Mouse (Mus musculus): ENCODE data around the gene Pdk1. TPM values are rescaled to one million over a fixed set of nuclear protein-coding genes. Genes with fewer than 3 reads are reported as not detected.
"Not testable (repeated sequence)": the region's sequence is repeated elsewhere in the genome, so short reads cannot be mapped to it uniquely, and the experiment has no call there.

Gene Pdk1
- polyA plus RNA-seq, 1 experiment = 162 TPM

- Histone ChIP-seq H3K36me3 (ENCODE audit: control insufficient read depth, insufficient read depth, low read length, poor library complexity, severe bottlenecking) (peaks cover 26% of the 10 kb centered on the region), H3K4me3 (ENCODE audit: low read depth, low read length) (no peak overlapping the region), H3K27me3 (ENCODE audit: control insufficient read depth, insufficient read depth, low read length, poor library complexity, severe bottlenecking) (no peaks in the 10 kb centered on the region), H3K9ac (ENCODE audit: low read depth, poor library complexity, severe bottlenecking) (no peak overlapping the region), H3K27ac (ENCODE audit: insufficient read depth, low read length) (no peak overlapping the region), H3K4me1 (ENCODE audit: control insufficient read depth, insufficient read depth, low read length) (no peaks in the 10 kb centered on the region), H3K9me3 (replicated peaks; ENCODE audit: control insufficient read depth, insufficient read depth, low read length, poor library complexity, severe bottlenecking) (no peaks in the 10 kb centered on the region)
- TF ChIP-seq POLR2A (IDR thresholded peaks at IDR 0.05; ENCODE audit: insufficient read depth, low read length) (no peak), CTCF (IDR thresholded peaks at IDR 0.05; ENCODE audit: low read depth, low read length) (no peak), EP300 (IDR thresholded peaks at IDR 0.05; ENCODE audit: insufficient read depth, low read depth, low read length) (no peak)
Observed at GRCm38 (mm10) chr2:71835556-71835955, 37.5 kb upstream of the Pdk1 start.

- H3K4me3 ChIP-seq (ENCODE audit: low read depth, low read length) = no peak overlapping the region
- no peak for TF ChIP-seq POLR2A (IDR thresholded peaks at IDR 0.05; ENCODE audit: insufficient read depth, low read length)
- TF ChIP-seq EP300 (IDR thresholded peaks at IDR 0.05; ENCODE audit: insufficient read depth, low read depth, low read length) = no peak
- no peak for TF ChIP-seq CTCF (IDR thresholded peaks at IDR 0.05; ENCODE audit: low read depth, low read length)
- H3K36me3 ChIP-seq (ENCODE audit: control insufficient read depth, insufficient read depth, low read length, poor library complexity, severe bottlenecking) = peaks cover 30% of the 10 kb centered on the region
- no peaks in the 10 kb centered on the region for H3K27me3 ChIP-seq (ENCODE audit: control insufficient read depth, insufficient read depth, low read length, poor library complexity, severe bottlenecking)
- no peak overlapping the region for H3K9ac ChIP-seq (ENCODE audit: low read depth, poor library complexity, severe bottlenecking)
- H3K4me1 ChIP-seq (ENCODE audit: control insufficient read depth, insufficient read depth, low read length) = no peaks in the 10 kb centered on the region
- H3K9me3 ChIP-seq (replicated peaks; ENCODE audit: control insufficient read depth, insufficient read depth, low read length, poor library complexity, severe bottlenecking) = no peaks in the 10 kb centered on the region
- no peak overlapping the region for H3K27ac ChIP-seq (ENCODE audit: insufficient read depth, low read length)
Observed at GRCm38 (mm10) chr2:71836232-71836631, 36.8 kb upstream of the Pdk1 start.

GRCm38 (mm10) chr2:71837261-71837660, 35.8 kb upstream of the Pdk1 start:
- Histone ChIP-seq H3K27me3 (ENCODE audit: control insufficient read depth, insufficient read depth, low read length, poor library complexity, severe bottlenecking) (no peaks in the 10 kb centered on the region), H3K9ac (ENCODE audit: low read depth, poor library complexity, severe bottlenecking) (no peak overlapping the region), H3K27ac (ENCODE audit: insufficient read depth, low read length) (no peak overlapping the region), H3K4me3 (ENCODE audit: low read depth, low read length) (no peak overlapping the region), H3K4me1 (ENCODE audit: control insufficient read depth, insufficient read depth, low read length) (no peaks in the 10 kb centered on the region), H3K9me3 (replicated peaks; ENCODE audit: control insufficient read depth, insufficient read depth, low read length, poor library complexity, severe bottlenecking) (no peaks in the 10 kb centered on the region), H3K36me3 (ENCODE audit: control insufficient read depth, insufficient read depth, low read length, poor library complexity, severe bottlenecking) (peaks cover 34% of the 10 kb centered on the region)
- TF ChIP-seq POLR2A (IDR thresholded peaks at IDR 0.05; ENCODE audit: insufficient read depth, low read length) (no peak), CTCF (IDR thresholded peaks at IDR 0.05; ENCODE audit: low read depth, low read length) (no peak), EP300 (IDR thresholded peaks at IDR 0.05; ENCODE audit: insufficient read depth, low read depth, low read length) (no peak)

- Histone ChIP-seq H3K4me3 (ENCODE audit: low read depth, low read length) (no peak overlapping the region), H3K27ac (ENCODE audit: insufficient read depth, low read length) (no peak overlapping the region), H3K36me3 (ENCODE audit: control insufficient read depth, insufficient read depth, low read length, poor library complexity, severe bottlenecking) (peaks cover 39% of the 10 kb centered on the region), H3K27me3 (ENCODE audit: control insufficient read depth, insufficient read depth, low read length, poor library complexity, severe bottlenecking) (no peaks in the 10 kb centered on the region), H3K4me1 (ENCODE audit: control insufficient read depth, insufficient read depth, low read length) (no peaks in the 10 kb centered on the region), H3K9ac (ENCODE audit: low read depth, poor library complexity, severe bottlenecking) (no peak overlapping the region), H3K9me3 (replicated peaks; ENCODE audit: control insufficient read depth, insufficient read depth, low read length, poor library complexity, severe bottlenecking) (no peaks in the 10 kb centered on the region)
- TF ChIP-seq CTCF (IDR thresholded peaks at IDR 0.05; ENCODE audit: low read depth, low read length) (peak; percentile 52), EP300 (IDR thresholded peaks at IDR 0.05; ENCODE audit: insufficient read depth, low read depth, low read length) (no peak), POLR2A (IDR thresholded peaks at IDR 0.05; ENCODE audit: insufficient read depth, low read length) (no peak)
Observed at GRCm38 (mm10) chr2:71837791-71838190, 35.2 kb upstream of the Pdk1 start.

GRCm38 (mm10) chr2:71843316-71843715, 29.7 kb upstream of the Pdk1 start:
- TF ChIP-seq EP300 (IDR thresholded peaks at IDR 0.05; ENCODE audit: insufficient read depth, low read depth, low read length) (no peak), POLR2A (IDR thresholded peaks at IDR 0.05; ENCODE audit: insufficient read depth, low read length) (no peak), CTCF (IDR thresholded peaks at IDR 0.05; ENCODE audit: low read depth, low read length) (no peak)
- peaks cover 69% of the 10 kb centered on the region for H3K36me3 ChIP-seq (ENCODE audit: control insufficient read depth, insufficient read depth, low read length, poor library complexity, severe bottlenecking)

GRCm38 (mm10) chr2:71844906-71845305, 28.1 kb upstream of the Pdk1 start:
- Histone ChIP-seq H3K9me3 (replicated peaks; ENCODE audit: control insufficient read depth, insufficient read depth, low read length, poor library complexity, severe bottlenecking) (no peaks in the 10 kb centered on the region), H3K4me1 (ENCODE audit: control insufficient read depth, insufficient read depth, low read length) (no peaks in the 10 kb centered on the region), H3K4me3 (ENCODE audit: low read depth, low read length) (no peak overlapping the region), H3K27me3 (ENCODE audit: control insufficient read depth, insufficient read depth, low read length, poor library complexity, severe bottlenecking) (no peaks in the 10 kb centered on the region), H3K36me3 (ENCODE audit: control insufficient read depth, insufficient read depth, low read length, poor library complexity, severe bottlenecking) (peaks cover 67% of the 10 kb centered on the region), H3K9ac (ENCODE audit: low read depth, poor library complexity, severe bottlenecking) (no peak overlapping the region), H3K27ac (ENCODE audit: insufficient read depth, low read length) (no peak overlapping the region)
- no peak for TF ChIP-seq CTCF (IDR thresholded peaks at IDR 0.05; ENCODE audit: low read depth, low read length)
- no peak for TF ChIP-seq POLR2A (IDR thresholded peaks at IDR 0.05; ENCODE audit: insufficient read depth, low read length)
- TF ChIP-seq EP300 (IDR thresholded peaks at IDR 0.05; ENCODE audit: insufficient read depth, low read depth, low read length) = no peak

More at GRCm38 (mm10) chr2:71843316-71843715, 29.7 kb upstream of the Pdk1 start:
- Histone ChIP-seq H3K4me1 (ENCODE audit: control insufficient read depth, insufficient read depth, low read length) (no peaks in the 10 kb centered on the region), H3K9ac (ENCODE audit: low read depth, poor library complexity, severe bottlenecking) (no peak overlapping the region), H3K27me3 (ENCODE audit: control insufficient read depth, insufficient read depth, low read length, poor library complexity, severe bottlenecking) (no peaks in the 10 kb centered on the region), H3K27ac (ENCODE audit: insufficient read depth, low read length) (no peak overlapping the region), H3K9me3 (replicated peaks; ENCODE audit: control insufficient read depth, insufficient read depth, low read length, poor library complexity, severe bottlenecking) (no peaks in the 10 kb centered on the region), H3K4me3 (ENCODE audit: low read depth, low read length) (no peak overlapping the region)

GRCm38 (mm10) chr2:71852161-71852560, 20.9 kb upstream of the Pdk1 start:
- H3K4me3 ChIP-seq (ENCODE audit: low read depth, low read length); H3K4me1 ChIP-seq (ENCODE audit: control insufficient read depth, insufficient read depth, low read length); H3K9ac ChIP-seq (ENCODE audit: low read depth, poor library complexity, severe bottlenecking); H3K27ac ChIP-seq (ENCODE audit: insufficient read depth, low read length); H3K9me3 ChIP-seq (replicated peaks; ENCODE audit: control insufficient read depth, insufficient read depth, low read length, poor library complexity, severe bottlenecking); H3K27me3 ChIP-seq (ENCODE audit: control insufficient read depth, insufficient read depth, low read length, poor library complexity, severe bottlenecking): not testable (repeated sequence)
- peaks cover 47% of the 10 kb centered on the region for H3K36me3 ChIP-seq (ENCODE audit: control insufficient read depth, insufficient read depth, low read length, poor library complexity, severe bottlenecking)
